8 mouse cellular contexts compared by ENCODE assay signal in genomic region chr2:179829972-179830371, GRCm38 (mm10).
DNase-seq lines count a peak whose midpoint lies in the region; ATAC-seq and TF ChIP-seq lines count a peak whose summit lies in the region.

No protein-coding gene starts in this region.

- no peak for TF ChIP-seq POLR2A in lung, adult 2 months (IDR thresholded peaks at IDR 0.05; ENCODE audit: borderline replicate concordance, extremely low read depth, low read depth, low read length)

- TF ChIP-seq CTCF in lung, adult 2 months (IDR thresholded peaks at IDR 0.05; ENCODE audit: insufficient read depth, low read length): peak; percentile 48

- peak; percentile 52; the same call in 1 of the 2 replicates for ATAC-seq in common myeloid progenitor, adult 5-6 weeks (replicated peaks; ENCODE audit: low read depth, poor library complexity, severe bottlenecking)

- no peaks in the 10 kb centered on the region for H3K4me1 ChIP-seq in lung, adult 2 months (ENCODE audit: control insufficient read depth, insufficient read depth, low read length)

- H3K4me3 ChIP-seq in lung, adult 2 months (replicated peaks; ENCODE audit: extremely low read depth, low read depth, low read length): no peak overlapping the region

- peak; percentile 60 to 68 for DNase-seq in cerebellum, postnatal 10 days
- no peak for DNase-seq in cerebellum, adult 9-10 months
- peak; percentile 15 for DNase-seq in lung, adult 2 months
- no peak for DNase-seq in lung, postnatal 25 days (ENCODE audit: low spot score)
- DNase-seq in lung, postnatal 36 days: peak; percentile 27
- no peak for DNase-seq in left cerebral cortex, adult 18-20 months (ENCODE audit: low spot score in 2 of 2)
- no peak for DNase-seq in right cerebral cortex, postnatal 25 days

- WGBS in lung, adult 2 months: 27% methylated on average over 6 of the region's 6 CpGs

Comparison
In these comparisons a context has a peak if more than half of its experiments do, and no peak if none do; other contexts are left out.
1. DNase-seq: peak in cerebellum, postnatal 10 days (2 of 2), lung, adult 2 months (single experiment) and lung, postnatal 36 days (single experiment); none in cerebellum, adult 9-10 months (single experiment), lung, postnatal 25 days (single experiment), left cerebral cortex, adult 18-20 months (0 of 2) and right cerebral cortex, postnatal 25 days (single experiment).